Mouse (Mus musculus) hindbrain, embryonic 12.5 days (tissue): ENCODE data around the gene Dpp7. TPM values are rescaled to one million over a fixed set of nuclear protein-coding genes. Genes with fewer than 3 reads are reported as not detected.

Source experiments
- ATAC-seq: fragments of 200-750 bp; cut with Nextera tagmentation; 2 replicates; pipeline ENCODE4 v1.8.0; 2017; ENCODE audit warnings: moderate TSS enrichment; ENCODE audit not compliant: low FRiP score
- H3K27ac ChIP-seq: fragments of 300-500 bp; sonication (generic); 2 replicates; pipeline ENCODE4 v1.5.1; 2016; ENCODE audit warnings: mild to moderate bottlenecking
- H3K27me3 ChIP-seq: fragments of 300-500 bp; sonication (generic); 2 replicates; pipeline ENCODE4 v1.6.1; 2016; ENCODE audit warnings: mild to moderate bottlenecking
- H3K36me3 ChIP-seq: fragments of 300-500 bp; sonication (generic); 2 replicates; pipeline ENCODE4 v1.6.1; 2016; ENCODE audit warnings: mild to moderate bottlenecking
- H3K4me1 ChIP-seq: fragments of 300-500 bp; sonication (generic); 2 replicates; pipeline ENCODE4 v1.6.1; 2016
- H3K4me2 ChIP-seq: fragments of 300-500 bp; sonication (generic); replicated peaks from 2 replicates; pipeline ENCODE4 v1.6.1; 2016; ENCODE audit warnings: mild to moderate bottlenecking
- H3K4me3 ChIP-seq: fragments of 300-500 bp; sonication (generic); 2 replicates; pipeline ENCODE4 v1.5.1; 2016; ENCODE audit warnings: mild to moderate bottlenecking
- H3K9ac ChIP-seq: fragments of 300-500 bp; sonication (generic); 2 replicates; pipeline ENCODE4 v1.6.1; 2016; ENCODE audit warnings: mild to moderate bottlenecking, moderate library complexity
- H3K9me3 ChIP-seq: fragments of 300-500 bp; sonication (generic); replicated peaks from 2 replicates; pipeline ENCODE4 v1.6.1; 2016; ENCODE audit warnings: mild to moderate bottlenecking
- WGBS: fragments of 180-500 bp; shearing (Covaris S2); methylation state at CpG from one replicate; pipeline ENCODE4 v1.1.7; 2016; 5-methylcytosine and 5-hydroxymethylcytosine counted together
- polyA plus RNA-seq: library from polyadenylated mRNA; unstranded; fragments of >200 nt; fragmentation: Nextera tagmentation; extraction: Ambion mirVana; gene quantifications from 2 replicates; pipeline ENCODE4 v1.2.1, GENCODE M21; 2016

Gene Dpp7
- polyA plus RNA-seq, 1 experiment from 2014 or later = 21.9 TPM

- Histone ChIP-seq H3K27ac (no peak overlapping the region), H3K27me3 (peaks cover 58% of the 10 kb centered on the region), H3K4me1 (peaks cover 18% of the 10 kb centered on the region), H3K4me3 (no peak overlapping the region), H3K9me3 (no peaks in the 10 kb centered on the region), H3K4me2 (no peak overlapping the region), H3K9ac (no peak overlapping the region), H3K36me3 (no peaks in the 10 kb centered on the region)
- 26% methylated on average over 3 of the region's 3 CpGs for WGBS
- ATAC-seq = no peak
Observed at GRCm38 (mm10) chr2:25394281-25395221, 38.4 kb upstream of the Dpp7 start.

GRCm38 (mm10) chr2:25391266-25391665, 35.1 kb upstream of the Dpp7 start:
- Histone ChIP-seq H3K9me3 (no peaks in the 10 kb centered on the region), H3K36me3 (no peaks in the 10 kb centered on the region), H3K9ac (no peak overlapping the region), H3K27ac (no peak overlapping the region), H3K4me3 (no peak overlapping the region), H3K4me2 (no peak overlapping the region), H3K4me1 (peaks cover 14% of the 10 kb centered on the region), H3K27me3 (peaks cover 27% of the 10 kb centered on the region)
- no peak for ATAC-seq
- WGBS = 82% methylated on average over 5 of the region's 5 CpGs

DNA sequence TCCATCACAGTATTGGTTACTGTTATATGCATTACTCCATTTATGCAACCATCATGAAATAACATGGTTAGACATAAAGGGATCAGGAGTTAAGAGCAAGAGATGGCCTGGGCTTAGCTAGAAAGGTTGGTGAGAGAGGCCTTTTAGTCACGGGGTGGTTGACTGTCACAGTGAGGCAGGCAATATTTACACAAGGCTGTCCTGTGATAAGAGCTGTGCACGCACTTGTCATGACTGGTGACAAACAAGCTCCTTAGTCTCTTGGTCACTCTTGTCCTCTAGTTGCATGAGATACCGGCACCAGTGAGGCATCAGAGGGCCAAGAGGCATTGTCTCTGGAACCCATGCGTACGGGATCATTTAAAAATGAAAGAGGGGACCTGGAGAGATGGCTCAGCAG, 28.3 kb upstream of the Dpp7 start:
- no peak for ATAC-seq
- Histone ChIP-seq H3K27me3 (peaks cover 7% of the 10 kb centered on the region), H3K9ac (no peak overlapping the region), H3K36me3 (no peaks in the 10 kb centered on the region), H3K4me1 (no peaks in the 10 kb centered on the region), H3K9me3 (no peaks in the 10 kb centered on the region), H3K4me3 (no peak overlapping the region), H3K4me2 (no peak overlapping the region), H3K27ac (no peak overlapping the region)
- WGBS = 80% methylated on average over 5 of the region's 5 CpGs

DNA sequence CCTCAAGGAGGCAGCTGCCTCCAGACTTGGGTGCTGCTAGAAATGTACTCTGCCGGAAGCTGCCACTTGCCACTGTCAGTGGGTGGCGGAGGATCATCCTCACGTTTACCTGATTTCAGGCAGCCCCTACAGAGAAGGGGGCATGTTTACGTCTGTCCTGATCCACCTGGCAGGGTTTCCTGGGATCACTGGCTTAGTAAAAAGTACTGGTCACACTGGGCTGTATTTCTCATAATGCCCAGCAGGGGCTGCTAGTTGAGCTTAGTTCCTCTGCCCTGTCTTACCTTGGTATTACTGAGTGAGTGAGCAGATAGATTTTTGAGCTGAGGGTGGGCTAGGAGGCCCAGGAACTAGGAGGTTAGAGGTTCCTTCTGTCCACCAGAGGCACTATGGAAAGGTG, 20.4 kb upstream of the Dpp7 start:
- H3K9ac ChIP-seq = no peak overlapping the region
- ATAC-seq = no peak

DNA sequence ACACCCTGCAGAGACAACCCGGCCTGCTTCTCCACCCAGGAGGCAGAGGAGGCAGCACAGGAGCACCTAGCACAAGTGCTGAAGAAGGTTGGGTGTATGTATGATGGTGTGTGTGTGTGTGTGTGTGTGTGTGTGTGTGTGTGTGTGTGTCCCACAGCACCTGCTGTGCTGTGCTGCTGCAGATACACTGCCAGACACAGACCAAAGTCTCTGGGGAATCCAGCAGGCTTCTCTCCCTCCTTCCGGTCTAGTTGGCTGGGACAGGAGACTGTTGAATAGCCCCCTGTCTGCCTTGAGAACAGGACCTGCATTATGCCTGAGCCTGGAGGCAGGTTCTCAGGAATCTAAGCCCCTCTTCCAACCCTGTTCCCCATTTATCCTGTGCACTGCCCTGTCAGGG, 17.3 kb upstream of the Dpp7 start:
- no peak overlapping the region for H3K27ac ChIP-seq
- H3K4me2 ChIP-seq = peak overlapping the region; percentile 92
- 17% methylated on average over 2 of the region's 2 CpGs for WGBS

More for the DNA sequence above, 20.4 kb upstream of the Dpp7 start:
- H3K4me3 ChIP-seq = no peak overlapping the region
- WGBS = 62% methylated on average over 4 of the region's 4 CpGs
- peaks cover 28% of the 10 kb centered on the region for H3K4me1 ChIP-seq
- H3K27me3 ChIP-seq = peaks cover 11% of the 10 kb centered on the region; the same call in 1 of the 2 replicates
- H3K27ac ChIP-seq = no peak overlapping the region
- no peaks in the 10 kb centered on the region for H3K9me3 ChIP-seq
- 0 out of 2 replicates have a peak, but pooled peaks cover 8% of the 10 kb centered on the region for H3K36me3 ChIP-seq
- H3K4me2 ChIP-seq = no peak overlapping the region

DNA sequence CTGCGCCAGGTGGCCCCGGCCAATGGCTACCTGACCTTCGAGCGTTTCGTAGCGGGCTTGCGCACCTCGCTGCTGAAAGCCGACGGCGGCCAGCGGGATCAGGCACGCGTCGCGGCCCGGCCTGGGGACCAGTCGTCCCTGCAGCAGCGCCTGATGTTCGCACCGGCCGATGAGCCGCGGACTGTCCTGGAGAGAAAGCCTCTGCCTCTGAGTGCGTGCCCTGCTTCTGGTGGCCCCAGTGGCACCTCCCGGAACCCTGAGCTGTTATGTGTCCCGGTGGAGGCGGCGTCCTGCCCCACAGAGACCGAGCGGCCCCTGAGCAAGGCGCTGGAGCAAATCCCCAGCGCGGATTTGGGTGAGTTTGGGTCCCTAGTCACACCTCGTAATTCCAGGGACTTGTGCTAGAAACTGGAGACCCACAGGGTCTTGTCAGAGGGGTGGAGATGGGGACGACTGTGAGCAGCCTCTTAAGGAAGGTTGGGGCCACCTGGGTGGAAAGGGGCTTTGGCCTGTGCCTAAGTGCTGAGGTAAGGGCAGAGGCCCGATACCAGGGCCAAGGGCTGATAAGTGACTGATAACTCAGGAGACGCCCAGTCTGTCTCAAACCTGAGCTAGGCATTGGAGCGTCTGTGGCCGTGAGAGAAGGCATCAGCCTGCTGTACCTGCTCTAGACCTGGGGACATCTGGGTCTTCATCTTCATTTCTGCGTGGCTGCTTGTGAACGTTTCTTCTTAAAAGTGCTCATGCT, 16.7 kb upstream of the Dpp7 start:
- Histone ChIP-seq H3K27me3 (peaks cover 21% of the 10 kb centered on the region), H3K9ac (peak overlapping the region; percentile 70), H3K27ac (no peak overlapping the region), H3K4me2 (peak overlapping the region; percentile 92), H3K36me3 (0 out of 2 replicates have a peak, but pooled peaks cover 5% of the 10 kb centered on the region), H3K9me3 (no peaks in the 10 kb centered on the region), H3K4me3 (peak overlapping the region; percentile 72), H3K4me1 (peaks cover 29% of the 10 kb centered on the region)
- WGBS = 2% methylated on average over 42 of the region's 42 CpGs
- no peak; the same call in 1 of the 2 replicates for ATAC-seq

More for the DNA sequence above, 17.3 kb upstream of the Dpp7 start:
- Histone ChIP-seq H3K9ac (peak overlapping the region; percentile 70), H3K4me3 (peak overlapping the region; percentile 72), H3K36me3 (0 out of 2 replicates have a peak, but pooled peaks cover 8% of the 10 kb centered on the region), H3K4me1 (peaks cover 29% of the 10 kb centered on the region), H3K27me3 (peaks cover 16% of the 10 kb centered on the region), H3K9me3 (no peaks in the 10 kb centered on the region)
- ATAC-seq = no peak

DNA sequence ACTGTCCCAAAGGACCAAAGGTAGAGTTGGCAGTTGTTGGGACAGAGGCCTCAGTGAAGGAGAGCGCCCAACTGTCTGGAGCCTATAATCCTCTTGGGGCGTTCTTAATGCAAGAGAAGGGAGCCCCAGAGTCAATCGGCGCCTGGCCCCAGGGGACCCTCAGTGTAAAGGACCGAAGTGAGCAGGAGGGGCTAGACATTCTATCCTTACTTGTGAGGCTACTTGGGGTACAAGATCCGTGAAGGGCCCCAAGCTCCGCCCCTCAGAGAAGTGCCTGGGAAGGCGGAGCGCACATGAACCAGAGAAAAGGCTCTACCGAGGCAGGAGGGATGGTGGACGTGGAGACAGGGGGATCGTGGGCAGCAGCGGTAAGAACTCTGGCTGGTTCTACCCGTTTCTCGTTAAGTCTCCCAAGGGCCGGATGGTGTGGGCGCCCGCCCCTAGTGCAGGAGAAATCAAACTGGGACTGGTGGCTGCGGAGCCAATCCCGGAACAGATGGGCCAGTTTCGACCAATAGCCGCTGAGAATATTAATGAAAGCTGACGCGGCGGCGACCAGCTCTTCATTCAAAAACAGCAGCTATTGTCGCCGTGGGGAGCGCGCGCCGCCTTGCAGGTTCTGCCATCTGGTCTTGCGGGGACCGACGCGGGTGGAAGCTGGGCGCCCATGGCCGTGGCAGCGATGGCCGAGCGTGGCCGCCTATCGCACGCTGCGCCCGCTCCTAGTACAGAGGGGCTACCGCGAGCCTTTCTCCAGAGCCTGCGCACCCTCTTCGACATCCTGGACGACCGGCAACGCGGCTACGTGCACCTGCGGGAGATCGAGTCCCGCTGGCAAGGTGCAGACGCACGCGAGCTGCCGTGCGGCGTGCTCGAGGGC, 15.8 kb upstream of the Dpp7 start, which contains the start of gene Sapcd2:
Gene Sapcd2, plus strand, starts transcription at position 558 of the 880 bp plus-strand sequence.
- H3K9ac ChIP-seq = peak within 1 kb of the TSS; percentile 70
- under 1% methylated on average over 65 of the region's 65 CpGs for WGBS

GRCm38 (mm10) chr2:25369996-25370395, 13.8 kb upstream of the Dpp7 start:
- Histone ChIP-seq H3K4me3 (no peak overlapping the region), H3K36me3 (no peaks in the 10 kb centered on the region), H3K4me2 (no peak overlapping the region), H3K27me3 (peaks cover 41% of the 10 kb centered on the region), H3K27ac (no peak overlapping the region), H3K9ac (no peak overlapping the region), H3K4me1 (peaks cover 34% of the 10 kb centered on the region), H3K9me3 (no peaks in the 10 kb centered on the region)
- no peak for ATAC-seq
- 83% methylated on average over 3 of the region's 3 CpGs for WGBS

More for the DNA sequence above, 15.8 kb upstream of the Dpp7 start, which contains the start of gene Sapcd2:
- 0 out of 2 replicates have a peak, but pooled peaks cover 5% of the 10 kb centered on the region for H3K36me3 ChIP-seq
- no peaks in the 10 kb centered on the region for H3K9me3 ChIP-seq
- H3K4me2 ChIP-seq = peak within 1 kb of the TSS; percentile 92
- peak; percentile 94 for ATAC-seq
- peak within 1 kb of the TSS; percentile 72 for H3K4me3 ChIP-seq
- H3K27ac ChIP-seq = peak within 1 kb of the TSS; percentile 86
- peaks cover 25% of the 10 kb centered on the region for H3K27me3 ChIP-seq
- peaks cover 29% of the 10 kb centered on the region for H3K4me1 ChIP-seq

GRCm38 (mm10) chr2:25365091-25365761, 9.1 kb upstream of the Dpp7 start, which contains the start of gene Uap1l1:
Gene Uap1l1 (minus strand): TSS chr2:25365682.
- WGBS = 1% methylated on average over 52 of the region's 54 CpGs
- Histone ChIP-seq H3K9me3 (no peaks in the 10 kb centered on the region), H3K27me3 (peaks cover 53% of the 10 kb centered on the region)

DNA sequence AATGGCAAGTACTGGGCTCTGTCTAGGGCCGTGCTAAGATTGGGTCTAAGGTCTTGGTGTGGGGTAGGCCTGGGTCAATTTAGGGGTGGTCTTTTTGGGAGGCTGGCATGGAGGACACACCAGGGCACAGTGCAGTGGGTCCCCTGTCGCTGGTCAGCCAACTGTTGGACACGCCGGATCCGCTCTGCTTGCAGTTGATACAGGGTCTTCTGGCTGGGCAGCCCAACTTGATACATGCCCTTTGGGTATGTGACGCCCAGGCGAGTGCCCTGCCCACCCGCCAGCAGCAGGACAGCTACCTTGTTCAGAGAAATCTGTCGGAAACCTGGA, 8.6 kb upstream of the Dpp7 start:
- Histone ChIP-seq H3K4me1 (peaks cover 9% of the 10 kb centered on the region), H3K4me2 (peak overlapping the region; percentile 88), H3K36me3 (no peaks in the 10 kb centered on the region), H3K27me3 (peaks cover 53% of the 10 kb centered on the region), H3K4me3 (peak overlapping the region; percentile 49), H3K9ac (peak overlapping the region; percentile 68; the same call in 1 of the 2 replicates), H3K27ac (no peak overlapping the region), H3K9me3 (no peaks in the 10 kb centered on the region)
- WGBS = 32% methylated on average over 9 of the region's 9 CpGs
- ATAC-seq = peak; percentile 29

More at GRCm38 (mm10) chr2:25365091-25365761, 9.1 kb upstream of the Dpp7 start, which contains the start of gene Uap1l1:
- H3K4me2 ChIP-seq = peak within 1 kb of the TSS; percentile 88
- H3K4me3 ChIP-seq = peak within 1 kb of the TSS; percentile 49
- H3K27ac ChIP-seq = no peak within 1 kb of the TSS
- peaks cover 9% of the 10 kb centered on the region for H3K4me1 ChIP-seq
- no peaks in the 10 kb centered on the region for H3K36me3 ChIP-seq
- peak; percentile 74 for ATAC-seq
- peak within 1 kb of the TSS; percentile 68 for H3K9ac ChIP-seq

DNA sequence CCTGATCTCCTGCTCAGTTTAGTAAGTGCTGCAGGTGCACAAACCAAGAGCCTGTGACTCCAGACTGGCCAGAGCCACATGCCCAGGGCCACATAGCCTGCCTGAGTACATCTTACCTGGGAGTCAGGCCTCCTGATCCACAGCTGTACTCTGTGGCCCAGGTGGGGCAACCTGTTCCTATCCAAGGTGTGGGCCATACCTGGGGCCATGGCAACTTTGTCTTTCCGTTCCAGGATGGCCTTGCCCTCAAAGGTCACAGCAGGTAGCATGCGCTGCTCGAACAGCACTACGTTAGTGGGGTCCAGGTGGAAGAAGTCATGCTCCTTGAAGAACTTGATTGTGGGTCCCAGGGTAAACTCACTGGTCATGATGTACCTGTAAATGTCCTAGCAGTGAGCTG, 8.2 kb upstream of the Dpp7 start:
- Histone ChIP-seq H3K4me2 (no peak overlapping the region), H3K4me1 (peaks cover 9% of the 10 kb centered on the region), H3K9me3 (no peaks in the 10 kb centered on the region), H3K27me3 (peaks cover 53% of the 10 kb centered on the region), H3K27ac (no peak overlapping the region), H3K9ac (0 out of 2 replicates have a peak overlapping the region, but pooled peaks have one; percentile 68), H3K4me3 (no peak overlapping the region), H3K36me3 (no peaks in the 10 kb centered on the region)
- ATAC-seq = no peak; the same call in 1 of the 2 replicates
- 84% methylated on average over 4 of the region's 4 CpGs for WGBS
